Mouse (Mus musculus) right cerebral cortex, postnatal 4 days (tissue): ENCODE measurements at regions not wholly inside any gene's neighbourhood (a gene's known extent, or its start where the extent isn't known, plus 50 kb on each side); places are given as distances from the start of the nearest gene placed in this dataset.

ENCODE experiments used
- DNase-seq: peaks from one replicate; pipeline ENCODE4 v3.0.0-alpha.2; 2022

DNA sequence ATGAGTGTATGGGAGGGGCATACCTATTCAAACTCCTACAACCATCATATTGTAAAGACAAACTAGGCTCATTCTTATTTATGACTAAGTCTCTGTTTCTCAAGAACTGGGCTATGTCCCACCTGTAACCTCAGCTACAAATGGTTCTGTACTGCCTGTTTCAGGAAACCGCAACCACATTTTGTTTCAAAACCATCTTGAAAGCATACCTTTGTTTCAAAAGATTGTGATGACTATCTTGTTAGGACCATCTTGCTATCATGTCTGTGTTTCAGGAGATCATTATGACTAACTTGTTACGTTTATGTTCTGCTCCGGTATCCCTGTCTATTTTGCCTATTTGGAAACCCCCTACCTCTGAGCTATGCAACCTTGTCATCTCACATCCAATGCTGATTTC lies 340.2 kb upstream of the Cblb start:
- DNase-seq: no peak

DNA sequence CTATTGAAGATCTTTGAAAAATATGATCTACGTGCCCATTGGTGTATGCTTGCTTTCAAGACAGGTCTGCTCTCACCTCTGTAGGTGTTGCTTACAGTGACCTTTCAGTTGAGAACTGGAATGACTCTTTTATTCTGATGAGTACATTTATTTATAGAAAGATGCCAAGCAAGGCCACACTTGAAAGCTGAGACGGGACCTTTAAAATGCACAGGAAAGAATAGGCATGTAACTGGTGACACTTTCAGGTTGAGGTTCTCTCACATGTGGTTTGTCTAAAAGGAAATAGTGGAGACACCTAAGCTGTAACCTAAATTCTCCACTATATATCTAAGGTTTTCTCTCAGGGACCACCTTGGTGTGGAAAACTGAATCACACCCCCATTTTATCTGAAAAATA lies 326.0 kb upstream of the Cblb start:
- DNase-seq: no peak

DNA sequence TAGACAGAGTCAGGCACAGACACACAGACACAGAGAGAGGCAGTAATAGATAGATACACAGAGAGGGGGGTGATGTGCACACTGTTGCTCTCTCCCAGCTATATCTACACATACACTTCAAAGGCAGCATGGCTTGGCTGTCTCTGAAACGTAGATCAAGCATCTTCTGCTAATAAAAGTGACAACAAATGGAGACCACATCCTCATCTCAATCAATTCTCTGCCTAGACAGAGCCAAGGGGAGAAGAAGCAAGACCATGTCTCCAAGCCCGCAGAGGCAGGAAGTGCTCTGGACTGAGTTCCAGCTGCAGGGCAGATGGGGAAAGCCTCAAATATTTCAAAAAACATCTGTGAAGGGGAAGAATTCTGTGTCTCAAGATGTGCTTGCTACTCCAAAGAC lies 312.3 kb upstream of the Cblb start:
- DNase-seq: no peak

DNA sequence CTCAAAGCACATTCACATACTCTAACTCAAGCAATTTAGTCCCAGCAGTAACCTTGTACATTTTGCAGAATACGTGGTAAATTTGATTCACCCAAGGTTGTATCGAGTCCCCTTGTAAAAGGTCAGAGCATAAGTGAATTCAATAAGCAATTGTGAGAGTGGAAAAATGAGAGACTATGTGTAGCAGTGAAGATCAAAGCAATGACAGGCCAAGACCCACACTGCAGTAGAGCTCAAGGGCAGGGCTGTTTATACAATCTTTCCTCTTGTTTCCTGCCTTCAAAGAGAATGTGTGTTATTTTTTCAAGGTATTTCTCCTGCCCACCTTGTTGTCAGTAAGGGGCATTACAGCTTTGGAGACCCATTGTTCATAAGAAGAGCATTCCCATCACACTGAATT lies 311.4 kb upstream of the Cblb start:
- no peak for DNase-seq

DNA sequence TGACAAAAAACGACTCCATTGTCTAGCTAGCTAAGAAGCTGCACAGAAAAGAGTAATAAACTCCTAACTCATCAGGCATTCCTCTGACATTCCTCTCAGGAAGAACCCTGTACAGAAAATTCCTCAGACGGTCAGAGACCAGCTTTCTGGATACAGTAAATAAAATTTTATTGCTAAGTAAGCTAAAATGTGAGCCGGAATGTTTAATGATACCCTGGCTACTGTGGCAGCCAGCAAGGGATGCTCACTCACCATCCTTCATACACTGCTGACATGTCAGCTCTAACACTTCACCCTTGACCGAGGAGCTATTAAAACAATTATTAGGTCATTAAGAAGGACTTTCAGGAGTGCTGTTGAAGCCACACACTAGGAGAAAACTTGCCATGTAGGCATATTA lies 308.3 kb upstream of the Cblb start:
- no peak for DNase-seq

DNA sequence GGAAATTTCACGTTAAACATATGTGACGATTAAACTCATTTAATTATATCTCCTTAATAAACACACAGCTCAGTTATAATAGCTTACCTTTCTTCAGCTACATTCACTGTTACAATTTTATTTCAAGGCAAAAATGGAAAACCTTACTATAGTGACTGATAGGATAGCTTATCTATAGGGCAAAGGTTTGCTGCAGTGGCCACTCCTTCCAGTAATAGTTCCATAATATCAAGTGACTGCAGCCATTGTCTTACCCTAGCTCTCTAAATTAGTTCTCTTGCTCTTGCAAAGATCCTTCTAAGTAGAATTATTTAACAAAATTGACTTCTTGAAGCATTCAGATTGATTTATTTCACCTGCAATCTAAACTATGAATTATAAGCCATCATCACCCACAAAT lies 289.1 kb upstream of the Cblb start:
- DNase-seq: no peak

DNA sequence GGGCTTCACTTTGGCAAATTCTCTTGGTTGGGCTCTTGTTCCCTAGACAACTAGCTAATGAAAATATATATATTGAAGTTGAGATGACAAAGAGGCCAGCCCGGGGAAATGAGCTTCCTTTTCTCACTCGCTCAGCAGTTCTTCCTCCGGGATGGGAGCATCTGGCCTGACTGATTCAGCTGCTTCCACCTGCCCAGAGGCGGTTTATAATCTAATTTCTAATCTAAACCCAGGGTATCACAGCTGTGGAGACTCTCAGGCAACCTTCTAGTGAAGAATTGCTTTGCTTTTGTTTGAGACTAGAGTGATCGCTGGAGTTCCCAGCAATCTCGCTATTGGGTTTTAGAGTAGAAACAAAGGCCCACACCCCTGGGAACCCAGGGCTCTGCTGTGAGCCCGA lies 279.1 kb upstream of the Cblb start:
- no peak for DNase-seq

DNA sequence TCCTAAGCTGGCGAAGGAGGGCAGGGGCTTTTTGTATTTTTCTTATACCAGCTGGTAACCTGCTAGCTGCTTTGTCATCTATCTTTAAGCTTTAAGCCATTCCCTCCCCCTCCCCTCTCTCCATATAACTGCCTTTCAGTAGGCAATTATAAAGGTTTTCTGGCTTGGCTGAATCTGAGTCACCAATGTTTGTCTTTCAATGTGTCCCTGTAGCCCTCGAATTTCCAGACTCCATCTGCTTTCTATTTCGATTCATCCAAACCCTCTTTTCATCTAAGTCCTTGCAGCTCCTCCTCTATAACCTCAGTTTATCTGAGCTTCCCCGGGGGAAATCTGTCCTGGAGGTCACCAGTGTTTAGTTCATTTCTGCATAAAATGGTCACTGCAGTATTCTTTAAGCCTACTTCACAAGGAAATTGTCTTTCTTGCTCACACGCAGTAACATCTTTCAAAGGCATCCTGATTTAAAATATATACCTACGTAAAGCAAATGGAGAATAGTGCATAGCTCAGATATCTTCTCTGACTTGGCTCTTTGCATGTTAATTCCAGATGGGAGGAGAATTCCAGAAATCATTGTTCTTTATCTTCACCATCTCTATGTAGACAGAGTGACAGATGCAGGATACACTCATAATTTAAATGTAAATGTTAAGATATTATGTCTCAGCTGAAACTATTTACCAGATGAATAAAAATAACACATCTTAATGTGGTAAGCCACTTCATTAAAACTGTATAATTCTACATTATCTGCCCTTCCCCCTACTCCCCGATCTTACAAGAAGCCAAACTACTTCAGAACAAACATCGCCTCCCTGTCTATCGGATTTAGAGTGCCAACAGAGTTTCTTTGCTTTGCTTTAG lies 272.4 kb upstream of the Cblb start:
- no peak for DNase-seq

DNA sequence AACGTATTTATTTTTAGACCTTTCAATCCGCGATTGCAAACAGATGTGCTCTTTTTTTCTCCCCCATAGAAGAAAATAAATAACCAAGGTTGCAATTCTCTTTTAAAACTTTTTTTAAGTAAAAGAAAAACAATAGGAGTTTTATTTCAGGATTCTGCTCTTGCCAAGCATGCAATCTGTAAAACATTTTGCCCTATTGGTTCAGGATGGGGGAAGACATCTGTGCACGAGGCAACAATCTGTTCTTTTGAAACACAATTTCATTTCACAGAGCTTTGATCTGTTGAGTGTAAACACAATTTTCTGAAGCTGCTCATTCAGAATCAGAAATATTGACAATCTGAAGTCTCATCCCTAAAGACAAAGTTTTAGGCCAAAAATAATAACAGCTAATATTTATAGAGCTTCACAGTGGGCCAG lies 271.8 kb upstream of the Cblb start:
- DNase-seq: no peak

DNA sequence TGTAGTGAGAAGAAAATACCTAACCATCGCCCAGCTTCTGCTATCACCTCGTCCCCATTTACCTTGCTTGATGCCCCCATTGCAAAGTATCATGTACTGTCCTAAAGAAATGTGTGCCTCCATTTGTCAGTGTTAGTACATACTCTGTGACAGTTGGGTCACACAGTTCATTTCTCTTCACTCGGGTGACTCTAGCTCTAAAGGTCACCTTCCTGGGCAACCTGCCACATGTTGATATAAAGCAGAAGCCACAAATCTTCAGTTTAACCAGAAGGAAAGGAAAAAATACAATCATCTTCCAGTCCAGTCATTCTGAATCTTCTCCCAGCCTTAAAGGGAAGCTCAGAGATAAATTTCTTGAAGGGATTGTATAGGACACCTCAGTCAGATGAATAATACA lies 263.5 kb upstream of the Cblb start:
- DNase-seq: no peak

DNA sequence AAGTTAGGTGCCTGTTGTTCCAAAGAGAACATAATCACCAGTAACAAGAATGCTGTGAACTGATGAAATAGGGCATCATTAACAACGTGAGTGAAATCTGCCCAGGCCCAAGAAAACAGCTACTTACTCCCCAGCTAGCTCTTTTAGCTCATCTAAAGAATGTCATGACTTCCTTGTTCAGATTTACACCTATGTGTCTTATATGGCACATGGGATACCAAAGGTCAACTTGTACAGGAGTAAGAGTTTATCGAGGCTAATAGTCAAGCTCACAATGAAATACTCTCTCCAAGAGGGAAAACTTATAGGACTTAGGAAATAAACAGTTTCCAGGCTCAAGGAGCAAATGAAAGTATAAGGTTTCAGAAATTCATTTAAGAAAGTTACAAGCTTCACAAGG lies 252.1 kb upstream of the Cblb start:
- DNase-seq: no peak

DNA sequence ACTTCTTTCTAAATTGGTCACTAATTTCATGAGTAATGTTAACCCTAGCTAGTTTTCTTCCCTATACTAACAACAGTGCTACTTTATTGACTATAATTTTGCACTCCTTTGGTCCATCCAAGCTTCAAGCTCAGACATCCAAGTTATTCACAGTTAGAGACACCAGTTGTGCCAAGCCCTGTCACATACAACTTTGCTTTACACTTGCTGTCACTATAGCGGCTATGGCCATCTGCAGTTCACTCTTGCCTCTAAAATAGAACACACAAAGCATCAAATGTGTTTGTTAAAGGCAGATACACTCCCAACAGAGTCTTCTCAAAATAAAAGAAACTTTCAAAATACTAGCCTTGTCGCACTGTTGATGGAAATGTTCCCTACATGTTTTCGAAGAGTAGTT lies 236.0 kb upstream of the Cblb start:
- DNase-seq: no peak

DNA sequence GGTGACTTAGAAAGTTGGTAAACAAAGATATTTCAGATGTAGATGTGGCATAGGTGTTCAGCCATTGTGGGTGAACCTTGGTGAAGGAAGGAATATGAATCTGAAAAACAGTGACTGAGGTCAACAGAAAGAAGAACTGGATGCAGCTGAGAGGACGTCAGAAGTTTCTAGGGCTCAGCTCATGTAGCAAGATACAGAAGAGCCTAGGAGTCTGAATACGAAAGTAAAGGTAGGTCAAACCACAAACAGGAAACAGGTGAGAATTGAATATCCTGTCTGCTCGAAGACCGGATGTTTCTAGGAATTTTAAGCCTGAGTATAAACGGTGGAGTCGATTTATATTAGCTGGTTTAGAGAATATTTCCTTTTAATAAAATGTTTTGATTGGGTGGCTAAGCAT lies 223.7 kb upstream of the Cblb start:
- DNase-seq: no peak

DNA sequence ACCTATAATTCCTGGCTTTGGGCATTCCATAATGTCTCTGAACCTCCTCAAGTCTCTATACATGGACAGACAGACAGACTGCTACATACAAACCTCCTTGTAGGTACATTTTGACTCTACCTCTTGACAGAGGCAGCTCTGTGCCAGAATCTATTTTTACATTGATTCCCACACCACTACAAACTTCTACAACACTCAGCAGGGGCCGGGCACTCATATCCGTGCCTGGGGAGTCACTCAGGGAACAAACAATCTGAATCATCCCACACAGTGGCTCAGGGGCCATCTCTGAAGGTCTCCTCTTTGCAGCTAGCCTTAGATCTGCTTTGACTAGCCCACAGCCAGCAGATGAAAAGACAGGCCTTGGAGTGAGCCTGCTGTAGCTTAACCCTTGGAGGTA lies 221.9 kb upstream of the Cblb start:
- no peak for DNase-seq

DNA sequence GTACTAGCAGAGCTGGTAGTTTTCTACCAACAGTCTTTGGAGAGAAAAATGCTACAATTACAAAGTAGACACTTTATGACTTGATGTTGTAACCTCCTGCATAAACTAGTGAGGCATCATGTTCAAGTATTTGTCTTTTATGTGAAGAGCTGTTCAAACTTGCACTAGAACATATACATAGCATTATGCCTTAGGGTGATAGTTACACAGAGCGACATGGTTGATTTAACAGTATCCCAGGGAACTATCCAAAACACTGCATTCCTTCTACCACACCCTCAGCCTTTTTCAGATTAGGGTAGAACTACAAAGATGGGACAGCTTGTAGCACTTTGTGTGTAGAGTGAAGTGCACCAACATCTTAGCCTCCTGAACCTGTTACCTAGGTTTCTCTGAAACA lies 220.0 kb upstream of the Cblb start:
- no peak for DNase-seq

DNA sequence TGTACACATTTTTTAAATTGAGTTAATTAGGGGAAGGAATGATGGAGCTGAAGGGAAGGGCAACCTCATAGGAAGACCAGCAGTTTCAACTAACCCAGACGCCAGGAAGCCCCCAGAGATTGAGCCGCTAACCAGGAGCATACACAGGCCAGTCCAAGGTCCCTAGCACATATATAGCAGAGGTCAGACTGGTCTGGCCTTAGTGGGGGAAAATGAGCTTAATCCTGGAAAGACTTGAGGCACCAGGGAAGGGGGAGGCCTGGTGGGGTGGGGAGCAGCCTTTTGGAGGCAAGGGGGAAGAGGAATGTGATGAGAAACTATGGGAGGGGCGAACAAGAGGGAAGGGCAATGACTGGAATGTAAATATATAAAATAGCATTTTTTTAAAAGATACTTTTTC lies 188.3 kb upstream of the Cblb start:
- no peak for DNase-seq

DNA sequence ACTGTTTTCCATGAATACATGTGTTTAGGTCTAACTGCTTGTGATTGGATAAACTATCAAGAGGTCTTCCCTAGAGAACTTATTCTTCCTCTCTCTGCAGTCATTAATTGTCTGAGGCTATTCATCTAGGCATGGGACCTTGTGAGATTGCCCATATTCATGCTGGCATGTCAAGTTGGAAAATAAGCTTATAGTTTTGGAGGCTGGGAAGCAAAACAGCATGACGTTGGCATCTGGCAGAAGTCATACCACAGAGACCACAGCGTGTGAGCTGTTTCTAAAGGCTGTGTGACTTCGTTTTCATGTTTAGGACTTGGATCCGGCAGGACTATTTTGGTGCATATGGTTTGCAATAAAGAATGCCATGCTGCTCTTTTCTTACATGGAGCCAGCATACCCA lies 185.5 kb upstream of the Cblb start:
- no peak for DNase-seq

DNA sequence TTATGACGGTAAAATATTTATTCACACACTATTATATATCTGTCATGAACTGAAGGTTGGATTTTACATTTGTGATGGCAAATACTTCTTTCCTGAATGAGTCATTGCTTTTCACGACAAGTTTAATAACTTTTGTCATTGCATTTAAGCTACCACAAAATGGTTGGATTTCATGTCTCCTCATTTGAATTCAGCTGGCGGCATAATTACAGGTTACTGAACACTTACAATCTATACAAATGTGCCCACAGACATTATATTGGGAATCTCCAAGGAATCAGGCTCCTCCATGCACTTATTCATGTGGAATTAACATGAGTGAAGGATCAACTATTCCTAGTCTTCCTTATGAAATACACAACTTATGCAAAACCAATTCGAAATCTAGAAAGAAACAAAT lies 150.3 kb upstream of the Cblb start:
- DNase-seq: no peak

DNA sequence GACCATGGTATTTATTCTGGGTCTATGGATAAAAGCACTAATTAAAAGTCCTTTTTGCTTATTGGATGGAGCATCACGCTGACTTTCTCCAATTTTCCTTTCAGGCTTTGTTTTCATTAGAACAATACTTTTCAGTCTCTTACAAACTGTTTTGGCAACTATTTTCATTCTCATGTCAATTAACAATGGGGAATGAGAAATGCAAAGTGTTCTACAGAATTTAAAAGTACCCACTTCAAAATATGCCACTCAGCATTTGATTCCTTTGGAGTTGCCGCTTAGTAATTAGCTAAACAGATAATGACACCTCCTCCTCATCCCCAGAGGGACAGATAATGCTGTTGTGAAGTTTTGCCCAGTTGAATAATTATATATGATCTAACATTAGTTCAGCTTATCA lies 149.9 kb upstream of the Cblb start:
- no peak for DNase-seq

DNA sequence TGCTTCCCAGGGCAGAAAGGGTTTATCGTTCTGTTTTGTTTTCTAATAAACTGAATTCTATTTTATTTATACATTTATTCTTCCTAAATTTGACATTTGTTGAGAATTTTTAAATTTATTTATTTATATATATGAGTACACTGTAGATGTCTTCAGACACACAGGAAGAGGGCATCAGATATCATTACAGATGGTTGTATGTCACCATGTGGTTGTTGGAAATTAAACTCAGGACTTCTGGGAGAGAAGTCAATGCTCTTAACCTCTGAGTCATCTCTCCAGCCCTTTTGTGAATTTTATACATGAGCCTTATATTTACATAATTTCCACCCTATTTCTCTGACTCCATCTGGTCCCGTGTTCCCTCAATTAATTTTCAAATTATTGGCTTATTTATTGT lies 147.2 kb upstream of the Cblb start:
- DNase-seq: no peak

DNA sequence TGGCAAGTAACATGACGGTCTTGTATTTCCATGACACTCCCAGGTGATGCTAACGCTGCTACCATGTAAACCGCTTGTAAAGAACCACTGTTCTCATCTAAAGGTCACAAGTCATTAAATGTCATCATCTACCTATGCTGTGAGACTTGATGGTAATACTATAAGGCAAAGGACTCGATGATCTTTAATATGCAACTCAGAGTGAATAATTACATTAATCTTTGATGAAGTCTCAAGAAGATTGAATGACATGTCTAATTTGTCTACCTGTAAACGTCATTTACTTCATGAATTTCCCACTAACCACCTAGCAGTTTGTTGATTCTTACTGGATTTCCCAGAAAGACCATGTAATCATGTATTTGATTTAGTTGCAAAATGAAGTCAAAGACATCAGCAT lies 143.5 kb upstream of the Cblb start:
- no peak for DNase-seq

DNA sequence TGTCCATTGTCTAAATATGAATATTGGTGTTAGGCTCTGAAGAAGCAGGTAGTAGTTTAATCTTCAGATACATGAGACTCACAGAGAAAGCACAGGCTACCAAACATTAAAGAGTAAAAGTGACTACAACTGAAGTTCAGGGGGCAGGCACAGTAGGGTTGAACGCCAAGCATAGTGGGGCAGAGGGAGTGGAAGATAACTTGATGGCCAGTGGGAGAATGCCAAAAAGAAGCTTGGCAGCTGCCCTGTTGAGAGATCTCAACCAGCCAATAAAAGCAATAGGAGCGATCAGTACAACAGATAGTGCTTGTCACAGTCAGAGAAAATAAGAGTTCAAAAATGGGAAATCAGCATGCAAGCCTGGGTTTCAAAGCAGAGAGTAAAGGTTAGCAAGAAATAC lies 125.4 kb upstream of the Cblb start:
- no peak for DNase-seq

DNA sequence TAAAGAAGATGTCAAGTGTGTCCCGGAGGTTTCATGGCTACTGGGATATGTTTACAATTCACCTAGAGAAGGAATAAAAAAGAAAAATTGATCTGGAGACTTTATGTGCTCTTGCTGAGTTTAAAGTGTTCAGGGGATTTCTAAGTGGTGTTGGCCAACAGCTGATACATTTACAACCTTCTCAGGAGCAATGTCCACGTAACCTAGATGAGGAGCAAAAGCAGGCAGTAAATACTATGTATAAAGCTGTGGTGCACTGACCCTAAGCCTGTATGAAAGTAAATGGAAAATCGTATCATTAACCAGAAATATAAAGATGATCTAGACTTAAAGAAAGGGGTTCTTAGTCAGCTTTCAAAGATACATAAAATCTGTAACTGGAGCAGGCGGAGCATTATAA lies 124.3 kb upstream of the Cblb start:
- DNase-seq: no peak

DNA sequence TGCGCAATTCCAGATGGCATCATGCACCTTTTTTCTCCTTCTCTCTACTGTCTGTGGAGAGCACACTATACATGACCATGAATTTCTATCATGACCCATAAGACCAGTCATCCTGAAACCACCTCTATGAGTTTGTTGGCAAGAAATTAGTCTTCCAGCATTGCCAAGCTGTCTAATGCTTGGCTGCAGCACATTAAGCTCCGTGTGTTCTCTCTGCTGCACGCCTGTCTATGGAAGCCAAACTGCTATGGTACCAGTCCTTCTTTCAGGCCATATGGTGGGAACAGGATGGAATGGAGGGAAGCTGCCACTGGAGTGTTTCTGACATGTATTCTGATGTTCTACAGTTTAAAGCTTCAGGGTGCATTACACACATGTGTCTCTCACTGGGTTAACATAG lies 121.0 kb upstream of the Cblb start:
- no peak for DNase-seq

DNA sequence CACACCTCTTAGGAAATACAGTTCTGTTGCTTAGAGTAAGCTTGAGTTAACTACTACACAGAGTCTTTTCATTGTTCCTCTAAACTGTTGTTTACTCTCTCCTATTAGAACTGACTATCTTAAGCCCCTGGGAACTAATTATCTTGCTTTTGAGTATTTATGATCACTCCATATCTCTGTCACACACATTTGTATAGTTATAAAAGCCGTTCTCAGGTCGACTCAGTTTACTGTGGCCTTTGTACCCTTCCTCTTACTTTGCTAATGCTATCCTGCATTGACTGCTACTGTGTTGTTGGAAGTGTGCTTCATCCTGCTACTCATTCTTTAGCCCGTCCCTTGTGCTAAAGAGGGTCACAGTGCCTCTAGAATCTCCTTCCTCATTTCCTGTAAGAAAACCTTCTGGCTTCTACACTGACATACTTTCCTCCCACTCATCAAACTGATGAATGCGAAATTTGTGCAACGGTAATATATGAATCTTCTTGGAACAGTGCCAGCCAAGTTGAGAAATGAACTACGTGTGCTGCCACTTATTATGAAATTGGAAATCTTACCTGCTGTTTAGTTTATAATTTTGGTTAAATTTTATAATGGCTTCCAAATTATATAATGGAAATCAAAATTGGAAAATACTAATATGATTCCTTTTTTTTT lies 119.8 kb upstream of the Cblb start:
- no peak for DNase-seq
